Mouse (Mus musculus): Measurements from ENCODE around the gene Txn2.
"Not testable (repeated sequence)": the region's sequence is repeated elsewhere in the genome, so short reads cannot be mapped to it uniquely, and the experiment has no call there.

Txn2 gene

DNA sequence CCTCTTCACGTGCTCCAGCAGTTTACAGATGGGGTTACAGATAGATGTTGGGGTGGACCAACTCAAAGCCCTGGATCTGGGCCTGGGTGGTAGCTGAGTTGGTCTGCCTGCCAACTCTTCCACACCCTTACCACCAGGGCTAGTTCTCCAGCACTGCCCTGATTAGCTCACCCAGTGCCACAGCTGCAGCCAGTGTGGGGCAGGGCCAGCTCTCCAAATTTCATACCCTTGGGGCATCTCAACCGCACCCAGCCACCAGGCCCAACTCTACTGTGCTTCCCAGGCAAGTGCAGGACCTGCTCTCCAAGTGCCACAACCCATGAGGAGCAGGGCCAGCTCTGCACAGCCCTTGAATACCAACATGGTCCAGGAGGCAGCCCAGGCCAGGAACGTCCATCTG lies 49.0 kb downstream of the Txn2 start:
- DNase-seq (ENCODE audit: low spot score in 2 of 2) = no peak

DNA sequence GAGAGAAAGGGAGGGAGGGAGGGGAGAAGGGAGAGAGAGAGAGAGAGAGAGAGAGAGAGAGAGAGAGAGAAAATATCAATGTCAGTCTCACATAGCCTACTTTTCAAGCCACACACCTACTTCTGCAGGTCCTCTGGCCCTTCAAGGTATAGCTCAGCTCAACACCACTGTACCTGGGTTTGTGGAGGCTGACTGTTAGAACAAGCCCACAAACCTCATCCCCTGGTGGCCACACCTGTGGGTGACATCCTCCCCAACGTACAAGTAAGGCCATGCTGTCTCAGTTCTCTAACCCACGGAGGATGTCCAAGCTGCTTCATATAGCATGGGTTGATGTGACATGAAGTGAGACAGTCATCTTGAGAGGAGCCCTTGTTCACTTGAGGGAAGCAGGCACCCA lies 51.6 kb downstream of the Txn2 start:
- DNase-seq (ENCODE audit: low spot score in 2 of 2) = no peak

DNA sequence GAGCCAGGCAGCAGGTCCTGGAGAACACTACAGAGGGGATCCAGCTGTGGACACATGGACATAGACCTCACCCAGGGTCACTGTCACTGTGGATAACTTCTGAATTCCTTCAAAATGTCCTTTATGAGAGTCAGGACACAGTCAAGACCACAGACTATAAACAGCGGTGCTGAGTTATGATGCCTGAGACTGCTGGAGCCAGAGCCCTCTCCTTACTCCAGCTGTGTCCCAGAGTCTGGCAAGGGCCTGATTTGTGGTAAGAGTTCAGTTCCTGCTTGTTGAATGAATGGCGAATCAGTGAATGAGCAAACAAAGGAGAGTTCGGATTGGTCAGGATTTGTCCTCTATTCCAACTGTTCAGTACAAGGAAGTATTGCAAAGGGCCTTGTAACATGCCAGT lies 52.1 kb downstream of the Txn2 start:
- DNase-seq (ENCODE audit: low spot score in 2 of 2) = no peak

DNA sequence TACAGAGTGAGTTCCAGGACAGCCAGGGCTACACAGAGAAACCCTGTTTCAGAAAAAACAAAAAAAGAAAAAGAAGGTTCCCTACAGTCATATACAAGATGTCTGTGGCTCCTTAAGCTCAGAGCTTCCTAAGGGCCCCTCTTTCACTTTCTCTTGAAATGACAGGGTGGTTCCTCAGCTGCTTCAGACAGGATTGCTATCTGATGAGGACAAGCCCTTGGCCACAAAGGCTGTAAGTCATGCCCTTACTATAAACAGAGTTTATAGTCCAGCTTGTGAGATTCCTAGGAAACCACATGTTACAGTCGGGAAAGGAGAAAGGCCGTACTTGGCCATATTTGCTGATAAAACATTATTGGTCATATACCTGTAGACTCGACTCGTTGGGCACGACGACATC lies 52.9 kb downstream of the Txn2 start:
- no peak for DNase-seq (ENCODE audit: low spot score in 2 of 2)

DNA sequence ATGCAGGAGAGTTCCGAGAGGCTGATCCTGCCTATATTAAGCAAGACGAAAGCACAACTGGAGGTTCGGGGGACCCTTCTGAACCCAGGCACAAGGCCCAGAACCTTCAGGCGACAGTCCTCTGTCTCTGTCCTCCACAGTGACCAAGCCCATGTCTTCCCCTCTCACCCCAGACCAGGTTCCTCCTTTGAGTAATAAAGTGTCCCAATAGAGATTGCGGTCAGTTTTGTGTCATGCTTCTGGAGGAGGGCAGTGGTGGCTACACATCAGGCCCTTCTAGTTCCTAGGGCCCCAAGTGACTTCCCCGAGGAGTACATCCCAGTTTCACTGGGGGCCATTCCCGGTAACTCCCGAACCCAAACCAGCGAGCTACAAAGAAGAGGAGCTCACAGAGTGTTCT lies 54.0 kb downstream of the Txn2 start:
- no peak for DNase-seq (ENCODE audit: low spot score in 2 of 2)

DNA sequence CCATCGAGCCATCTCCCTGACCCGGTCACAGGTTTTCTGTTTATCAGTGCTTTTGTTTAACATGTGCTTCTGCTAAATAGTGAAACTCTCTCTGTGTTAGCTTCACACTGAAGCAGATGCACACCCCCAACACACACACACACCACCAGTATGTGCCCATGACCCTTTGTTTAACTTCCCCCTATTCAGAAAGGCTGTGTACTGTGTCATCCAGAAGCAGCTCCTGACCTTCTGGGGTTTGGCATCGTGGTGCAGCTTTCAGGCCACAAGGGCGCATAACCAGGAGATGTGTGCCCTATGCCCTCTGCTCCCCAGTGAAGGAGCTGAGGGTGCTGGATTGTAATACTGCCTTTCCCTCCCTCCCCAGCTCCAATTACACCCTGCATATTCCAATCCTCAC lies 54.5 kb downstream of the Txn2 start:
- no peak for DNase-seq (ENCODE audit: low spot score in 2 of 2)

DNA sequence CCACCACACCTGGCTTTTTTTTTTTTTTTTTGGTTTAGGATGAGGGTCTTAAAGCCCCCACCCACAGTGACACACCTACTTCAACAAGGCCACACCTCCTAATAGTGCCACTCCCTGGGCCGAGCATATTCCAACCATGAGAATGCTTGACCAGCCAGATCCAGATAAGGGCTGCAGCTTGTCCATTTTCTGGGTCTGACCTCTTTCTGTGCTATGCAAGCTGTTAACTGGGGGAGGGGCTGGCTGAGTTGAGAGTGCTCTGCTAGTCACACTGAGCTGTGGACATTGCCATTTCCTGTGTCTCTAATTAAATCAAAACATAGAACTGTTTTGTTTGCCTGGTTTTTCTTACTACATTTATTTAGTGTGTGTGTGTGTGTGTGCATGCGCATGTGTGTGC lies 55.2 kb downstream of the Txn2 start:
- no peak for DNase-seq (ENCODE audit: low spot score in 2 of 2)

DNA sequence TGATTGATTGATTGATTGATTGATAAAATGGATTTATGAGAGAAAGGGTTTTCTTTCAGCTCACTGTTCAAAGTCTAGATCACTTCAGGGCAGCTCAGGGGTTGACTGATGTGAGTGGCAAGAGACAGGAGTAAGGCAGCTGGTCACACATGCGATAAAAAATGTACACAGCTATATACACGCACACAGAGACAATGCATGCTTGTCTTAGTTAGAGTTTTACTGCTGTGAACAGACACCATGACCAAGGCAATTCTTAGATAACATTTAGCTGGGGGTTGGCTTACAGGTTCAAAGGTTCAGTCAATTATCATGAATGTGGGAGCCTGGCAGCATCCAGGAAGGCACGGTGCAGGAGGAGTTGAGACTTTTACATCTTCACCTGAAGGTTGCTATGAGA lies 55.8 kb downstream of the Txn2 start:
- no peak for DNase-seq (ENCODE audit: low spot score in 2 of 2)

DNA sequence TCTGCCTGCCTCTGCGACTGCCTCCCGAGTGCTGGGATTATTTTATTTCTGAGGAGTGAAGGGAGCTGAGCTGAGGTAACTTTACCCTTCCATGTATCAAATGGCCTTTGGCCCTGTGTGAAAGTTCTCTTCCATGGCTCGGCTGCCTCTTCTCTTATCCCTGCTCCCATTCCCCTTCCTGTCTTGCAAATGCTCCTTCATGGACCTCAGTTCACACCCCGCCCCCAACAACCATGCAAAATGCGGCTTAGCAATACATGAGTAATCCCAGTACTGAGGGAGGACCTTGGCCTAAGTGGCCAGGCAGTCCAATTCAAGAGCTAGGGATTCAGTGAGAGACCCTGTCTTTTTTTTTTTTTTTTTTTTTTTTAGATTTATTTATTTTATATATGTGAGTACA lies 60.5 kb downstream of the Txn2 start:
- no peak for DNase-seq (ENCODE audit: low spot score in 2 of 2)

DNA sequence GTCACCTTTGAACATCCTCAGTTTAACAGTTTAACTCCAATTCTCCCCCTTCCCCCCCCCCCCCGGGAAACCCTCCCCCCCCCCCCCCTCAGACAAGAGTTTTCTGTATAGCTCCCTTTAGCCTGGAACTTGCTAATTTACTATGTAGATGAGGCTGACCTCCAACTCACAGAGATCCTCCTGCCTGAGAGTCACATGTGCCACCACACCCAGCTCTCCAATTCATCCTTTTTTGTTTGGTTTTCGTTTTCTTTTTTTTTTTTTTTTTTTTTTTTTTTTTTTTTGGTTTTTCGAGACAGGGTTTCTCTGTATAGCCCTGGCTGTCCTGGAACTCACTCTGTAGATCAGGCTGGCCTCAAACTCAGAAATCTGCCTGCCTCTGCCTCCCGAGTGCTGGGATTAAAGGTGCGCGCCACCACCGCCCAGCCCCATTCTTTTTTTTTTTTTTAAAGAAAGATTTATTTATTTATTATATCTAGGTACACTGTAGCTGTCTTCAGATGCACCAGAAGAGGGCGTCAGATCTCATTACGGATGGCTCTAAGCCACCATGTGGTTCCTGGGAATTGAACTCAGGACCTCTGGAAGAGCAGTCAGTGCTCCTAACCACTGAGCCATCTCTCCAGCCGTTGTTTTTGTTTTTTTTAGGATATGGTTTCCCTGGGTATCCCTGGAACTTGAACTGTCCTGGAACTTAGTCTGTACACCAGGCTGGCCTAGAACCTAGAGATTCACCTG lies 61.4 kb downstream of the Txn2 start:
- not testable (repeated sequence) for DNase-seq (ENCODE audit: low spot score in 2 of 2)

DNA sequence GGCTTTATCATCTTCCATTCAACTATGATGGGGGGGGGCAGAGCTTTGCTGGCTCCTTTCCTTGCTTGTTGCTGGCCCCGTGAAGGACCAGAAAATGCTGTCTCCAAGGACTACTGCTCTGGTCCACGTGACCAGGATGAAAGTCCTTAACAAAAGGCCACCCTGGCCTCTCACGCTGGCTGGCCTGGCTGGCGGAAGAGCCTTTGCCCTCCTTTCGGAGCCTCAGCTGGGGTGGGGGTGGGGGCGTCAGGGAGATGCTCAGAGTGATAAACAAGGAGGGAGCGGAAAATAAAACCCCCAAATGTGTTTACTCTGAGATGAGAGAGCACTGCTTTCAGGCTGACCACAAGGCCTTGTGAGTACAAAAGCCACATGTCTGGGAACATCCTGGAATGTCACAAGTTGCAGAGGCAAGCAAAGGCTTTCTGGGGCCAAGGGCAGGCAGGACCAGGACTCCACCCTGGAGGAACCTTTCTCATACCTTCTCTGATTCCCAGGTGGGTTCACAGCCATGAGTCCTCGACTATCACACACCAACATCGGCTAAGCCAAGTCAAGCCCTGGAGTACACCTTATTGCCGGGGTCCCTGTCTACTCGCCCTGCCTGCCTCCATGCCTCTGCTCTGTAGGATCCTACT lies 62.1 kb downstream of the Txn2 start:
- no peak for DNase-seq (ENCODE audit: low spot score in 2 of 2)

Measured in frontal cortex, postnatal 25 days (tissue).